Mouse (Mus musculus) myocyte (in vitro differentiated cells): ENCODE measurements at regions not wholly inside any gene's neighbourhood (a gene's known extent, or its start where the extent isn't known, plus 50 kb on each side); places are given as distances from the start of the nearest gene placed in this dataset.

ENCODE experiments used
- CEBPB ChIP-seq: IDR thresholded peaks from 2 replicates; pipeline ENCODE4 v1.6.1; 2011; ENCODE audit warnings: mild to moderate bottlenecking, moderate library complexity; ENCODE audit not compliant: poor library complexity, insufficient read depth, severe bottlenecking
- POLR2A ChIP-seq: IDR thresholded peaks from one replicate; pipeline ENCODE4 v1.6.1; 2011; ENCODE audit warnings: low read depth, mild to moderate bottlenecking, control low read depth, moderate library complexity; ENCODE audit not compliant: insufficient read length
- POLR2AphosphoS2 ChIP-seq: IDR thresholded peaks from one replicate; pipeline ENCODE4 v1.6.1; 2011; ENCODE audit warnings: low read depth, control low read depth; ENCODE audit not compliant: insufficient read length
- TCF12 ChIP-seq: IDR thresholded peaks from one replicate; pipeline ENCODE4 v1.6.1; 2011; ENCODE audit warnings: mild to moderate bottlenecking, control low read depth; ENCODE audit not compliant: poor library complexity, insufficient read depth, severe bottlenecking

DNA sequence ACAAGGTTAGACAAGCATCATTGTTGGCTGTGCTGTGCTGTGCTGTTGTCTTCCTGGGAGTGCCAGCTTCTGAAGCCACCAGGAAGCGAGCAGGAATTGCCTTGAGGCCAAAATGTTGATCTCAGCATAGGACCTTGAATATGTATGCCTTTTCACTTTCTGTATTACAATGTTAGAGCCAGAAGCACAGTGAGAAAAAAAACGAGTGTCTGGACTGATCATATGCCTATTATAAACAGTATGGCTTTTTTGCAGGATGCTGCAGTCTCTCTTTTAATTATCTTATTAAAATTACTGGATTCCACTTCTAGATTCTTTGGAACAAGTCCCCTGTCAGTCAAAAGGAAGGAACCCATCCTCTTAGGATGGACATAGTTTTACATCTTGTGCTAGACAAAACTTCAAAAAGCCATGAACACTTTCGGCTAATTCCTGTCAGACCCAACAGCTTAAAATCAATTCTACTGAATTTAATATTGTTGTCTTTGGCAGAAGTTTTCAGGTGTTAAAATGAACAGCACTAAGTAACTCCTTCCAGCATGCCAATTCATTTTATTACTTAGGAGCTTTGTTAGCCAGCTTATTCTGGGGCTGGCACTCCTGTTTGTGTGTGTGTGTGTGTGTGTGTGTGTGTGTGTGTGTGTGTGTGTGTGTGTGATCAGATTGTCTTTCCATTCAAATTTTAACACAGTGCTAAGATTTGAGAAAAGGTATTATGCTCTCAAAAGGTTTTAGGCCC lies 220.8 kb upstream of the Adgrl4 start:
- TF ChIP-seq POLR2A: no peak
- TF ChIP-seq POLR2AphosphoS2: no peak
- TF ChIP-seq CEBPB: no peak
- TF ChIP-seq TCF12: no peak
